9 mouse cellular contexts compared by ENCODE assay signal in genomic region chr6:141797837-141798236, GRCm38 (mm10). TPM values are rescaled to one million over a fixed set of nuclear protein-coding genes. Genes with fewer than 3 reads are reported as not detected.
DNase-seq lines count a peak whose midpoint lies in the region; ATAC-seq lines count a peak whose summit lies in the region.
"Had no signal": no experiment of that assay in that cellular context is flagged by ENCODE, and none has a peak within 500 bp of the region (broad histone marks: within the 10 kb centered on the region; RNA-seq: fewer than 3 reads in every experiment).

No protein-coding gene starts in this region.

- ATAC-seq in hindbrain, embryonic 13.5 days (ENCODE audit: low FRiP score): peak; percentile 72; the same call in 1 of the 2 replicates
- ATAC-seq in activated CD4-positive, CD25-positive, alpha-beta regulatory T cell, adult 4 months: no peak

- peak; percentile 5 for DNase-seq in urinary bladder, postnatal 25 days (ENCODE audit: low spot score)
- no peak for DNase-seq in urinary bladder, postnatal 10 days (ENCODE audit: low spot score)
- peak; percentile 79 for DNase-seq in embryo, embryonic 11 days
- DNase-seq in layer of hippocampus, adult 8-10 months (ENCODE audit: low spot score in 2 of 2): peak; percentile 5 to 18
- DNase-seq in lung, postnatal 36 days: peak; percentile 69
- peak; percentile 23 for DNase-seq in telencephalon, adult 2 months (ENCODE audit: low read depth, low spot score)

- no peak overlapping the region for H3K9ac ChIP-seq in hindbrain, embryonic 13.5 days

- no peaks in the 10 kb centered on the region for H3K9me3 ChIP-seq in hindbrain, embryonic 13.5 days

- no peaks in the 10 kb centered on the region for H3K4me1 ChIP-seq in hindbrain, embryonic 13.5 days (replicated peaks)

- H3K27me3 ChIP-seq in hindbrain, embryonic 13.5 days: no peaks in the 10 kb centered on the region

- H3K4me3 ChIP-seq in hindbrain, embryonic 13.5 days: no peak overlapping the region

- H3K4me2 ChIP-seq in hindbrain, embryonic 13.5 days: no peak overlapping the region

- no peak overlapping the region for H3K27ac ChIP-seq in hindbrain, embryonic 13.5 days

- H3K36me3 ChIP-seq in hindbrain, embryonic 13.5 days: no peaks in the 10 kb centered on the region

- 35% methylated on average over 1 of the region's 1 CpGs for WGBS in hindbrain, embryonic 13.5 days

RNA-seq across cellular contexts. Expression of gene Gm5724, which starts 24.2 kb away (rescaled TPM):
- not detected in 2 replicates for polyA plus RNA-seq in hindbrain, embryonic 13.5 days (2015; fragmentation: Nextera tagmentation; extraction: Ambion mirVana)
- total RNA-seq in layer of hippocampus, adult 8-10 months (2022): under 1 TPM in 1 of 4 experiments, not detected in 3; 0.14 TPM
- not detected for polyA plus RNA-seq in activated CD4-positive, CD25-positive, alpha-beta regulatory T cell, adult 4 months (2017; shearing (Covaris generic))
- total RNA-seq: layer of hippocampus, postnatal 36 days had no signal

RNA-seq across cellular contexts. Expression of gene Slco1a4, which starts 58.2 kb away (rescaled TPM):
- polyA plus RNA-seq in hindbrain, embryonic 13.5 days (2015; fragmentation: Nextera tagmentation; extraction: Ambion mirVana): 1.3 and 2.2 TPM in 2 replicates
- 10 to 100 TPM; 33.0 to 49.2 (median 34.4) TPM for total RNA-seq in layer of hippocampus, adult 8-10 months (2022)
- under 1 TPM in 1 of 2 experiments, not detected in 1; 0.56 TPM for polyA plus RNA-seq in activated CD4-positive, CD25-positive, alpha-beta regulatory T cell, adult 4 months (2017; shearing (Covaris generic))
